Mouse (Mus musculus) hindbrain, embryonic 16.5 days (tissue): ENCODE results near the gene Sept4. TPM values are rescaled to one million over a fixed set of nuclear protein-coding genes. Genes with fewer than 3 reads are reported as not detected.

Experiments used
- ATAC-seq: fragments of 200-750 bp; cut with Nextera tagmentation; 2 replicates; pipeline ENCODE4 v1.8.0; 2017; ENCODE audit warnings: moderate TSS enrichment, moderate library complexity
- H3K27ac ChIP-seq: fragments of 300-500 bp; sonication (generic); 2 replicates; pipeline ENCODE4 v1.5.1; 2014; ENCODE audit warnings: low read depth, mild to moderate bottlenecking, control low read depth, low read length, moderate library complexity
- H3K27me3 ChIP-seq: fragments of 300-500 bp; sonication (generic); replicated peaks from 2 replicates; pipeline ENCODE4 v1.6.1; 2014; ENCODE audit warnings: low read length; ENCODE audit not compliant: control insufficient read depth, insufficient read depth
- H3K36me3 ChIP-seq: fragments of 300-500 bp; sonication (generic); 2 replicates; pipeline ENCODE4 v1.6.1; 2014; ENCODE audit warnings: mild to moderate bottlenecking, low read length, moderate library complexity, mixed read lengths; ENCODE audit not compliant: control insufficient read depth, insufficient read depth
- H3K4me1 ChIP-seq: fragments of 300-500 bp; sonication (generic); 2 replicates; pipeline ENCODE4 v1.6.1; 2014; ENCODE audit warnings: low read depth, low read length; ENCODE audit not compliant: control insufficient read depth, insufficient read depth
- H3K4me2 ChIP-seq: fragments of 300-500 bp; sonication (generic); 2 replicates; pipeline ENCODE4 v1.6.1; 2014; ENCODE audit warnings: mild to moderate bottlenecking, low read length, control low read depth, moderate library complexity
- H3K4me3 ChIP-seq: fragments of 300-500 bp; sonication (generic); 2 replicates; pipeline ENCODE4 v1.5.1; 2014; ENCODE audit warnings: mild to moderate bottlenecking, low read length, control low read depth, moderate library complexity
- H3K9ac ChIP-seq: fragments of 300-500 bp; sonication (generic); 2 replicates; pipeline ENCODE4 v1.6.1; 2014; ENCODE audit warnings: low read depth, mild to moderate bottlenecking, control low read depth, low read length, moderate library complexity
- H3K9me3 ChIP-seq: fragments of 300-500 bp; sonication (generic); 2 replicates; pipeline ENCODE4 v1.6.1; 2014; ENCODE audit warnings: mild to moderate bottlenecking, low read length, moderate library complexity; ENCODE audit not compliant: control insufficient read depth
- WGBS: fragments of 180-500 bp; shearing (Covaris S2); extraction: QIAGEN DNeasy Blood & Tissue Kit; methylation state at CpG from one replicate; pipeline ENCODE4 v1.1.7; 2014; 5-methylcytosine and 5-hydroxymethylcytosine counted together
- polyA plus RNA-seq: library from polyadenylated mRNA; unstranded; fragments of >200 nt; fragmentation: Nextera tagmentation; extraction: Ambion mirVana; gene quantifications from 2 replicates; pipeline ENCODE4 v1.2.1, GENCODE M21; 2015

The Sept4 gene
- polyA plus RNA-seq, 1 experiment from 2014 or later, result 47.7 TPM

- peak overlapping the region; percentile 56 for H3K4me3 ChIP-seq
- peak overlapping the region; percentile 77 for H3K9ac ChIP-seq
- H3K36me3 ChIP-seq, result no peaks in the 10 kb centered on the region
- no peak overlapping the region for H3K27ac ChIP-seq
- H3K9me3 ChIP-seq, result no peaks in the 10 kb centered on the region
- H3K27me3 ChIP-seq, result no peaks in the 10 kb centered on the region
- peak overlapping the region; percentile 79 for H3K4me2 ChIP-seq
- peaks cover 11% of the 10 kb centered on the region for H3K4me1 ChIP-seq
- ATAC-seq, result no peak
- WGBS, result 24% methylated on average over 6 of the region's 6 CpGs
Observed at GRCm38 (mm10) chr11:87577601-87578248, 9.0 kb downstream of the Sept4 start.

DNA sequence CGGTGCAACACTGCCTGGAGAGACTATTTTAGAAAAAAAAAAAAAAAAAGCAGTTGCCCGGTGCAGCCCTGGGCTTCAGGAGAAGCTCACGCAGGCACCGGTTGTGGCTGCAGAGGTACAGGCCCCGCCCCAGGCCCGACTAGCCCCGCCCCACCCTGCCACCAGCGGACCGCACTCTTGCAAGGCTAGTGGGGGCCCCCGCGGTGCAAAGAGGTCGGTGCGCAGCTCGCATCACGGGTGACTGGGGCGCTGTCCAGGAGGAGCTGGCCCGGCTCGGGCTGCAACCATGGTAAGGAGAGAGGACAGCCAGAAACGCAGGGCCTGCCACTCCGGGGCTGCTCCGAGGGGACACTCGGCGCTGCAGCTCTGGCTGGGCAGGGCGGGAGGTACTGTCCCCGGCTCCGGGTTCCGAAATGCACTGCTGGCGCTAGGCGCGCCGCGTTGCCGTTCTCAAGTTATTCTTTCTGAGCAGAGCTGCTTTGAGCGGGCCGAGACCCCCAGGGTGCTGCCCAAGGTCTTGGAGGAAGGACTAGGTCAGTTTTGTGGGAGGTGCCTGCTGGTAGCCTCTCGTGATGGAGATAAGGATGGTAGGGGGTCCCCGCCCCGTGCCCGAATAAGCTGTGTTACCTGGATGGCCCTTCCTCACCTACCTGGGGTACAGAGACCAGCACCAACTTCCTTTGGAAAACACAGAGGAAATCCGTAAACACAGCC, 9.7 kb downstream of the Sept4 start:
- peak overlapping the region; percentile 79 for H3K4me2 ChIP-seq
- no peaks in the 10 kb centered on the region for H3K9me3 ChIP-seq
- H3K36me3 ChIP-seq, result no peaks in the 10 kb centered on the region
- no peaks in the 10 kb centered on the region for H3K27me3 ChIP-seq
- H3K4me1 ChIP-seq, result peaks cover 11% of the 10 kb centered on the region
- H3K4me3 ChIP-seq, result peak overlapping the region; percentile 56
- under 1% methylated on average over 40 of the region's 40 CpGs for WGBS
- peak; percentile 80 for ATAC-seq
- H3K27ac ChIP-seq, result peak overlapping the region; percentile 66
- peak overlapping the region; percentile 77 for H3K9ac ChIP-seq

- Histone ChIP-seq H3K36me3 (no peaks in the 10 kb centered on the region), H3K4me3 (peak overlapping the region; percentile 56), H3K27ac (peak overlapping the region; percentile 66), H3K9me3 (no peaks in the 10 kb centered on the region), H3K27me3 (no peaks in the 10 kb centered on the region), H3K4me1 (peaks cover 11% of the 10 kb centered on the region), H3K9ac (peak overlapping the region; percentile 77), H3K4me2 (peak overlapping the region; percentile 79)
- peak; percentile 67 for ATAC-seq
- 13% methylated on average over 10 of the region's 10 CpGs for WGBS
Observed at GRCm38 (mm10) chr11:87578963-87579601, 10.4 kb downstream of the Sept4 start.

DNA sequence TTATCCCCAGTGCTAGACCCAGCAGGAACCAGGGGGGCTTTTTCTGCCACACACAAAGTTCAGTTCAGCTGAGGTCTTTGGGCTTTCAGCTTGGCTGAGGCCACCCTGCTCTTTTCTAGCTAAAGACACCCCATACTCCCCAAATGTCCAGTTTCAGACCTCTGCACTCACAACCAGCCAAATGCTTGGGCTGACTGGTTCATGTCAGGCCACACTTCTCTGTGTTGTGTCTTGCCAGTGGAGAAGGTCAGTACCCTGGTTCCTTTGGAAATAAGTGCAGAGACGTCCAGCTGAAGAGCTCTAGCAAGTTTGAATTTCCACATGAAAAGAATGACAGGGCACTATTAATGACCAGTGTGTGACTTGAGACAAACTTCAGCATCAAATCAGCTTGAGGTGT, 11.0 kb downstream of the Sept4 start:
- H3K36me3 ChIP-seq, result no peaks in the 10 kb centered on the region
- no peak overlapping the region for H3K9ac ChIP-seq
- WGBS, result 27% methylated on average over 1 of the region's 1 CpGs
- peaks cover 11% of the 10 kb centered on the region for H3K4me1 ChIP-seq
- H3K4me2 ChIP-seq, result no peak overlapping the region; the same call in 1 of the 2 replicates
- H3K4me3 ChIP-seq, result no peak overlapping the region
- ATAC-seq, result no peak
- H3K27me3 ChIP-seq, result no peaks in the 10 kb centered on the region
- H3K9me3 ChIP-seq, result no peaks in the 10 kb centered on the region
- H3K27ac ChIP-seq, result no peak overlapping the region

DNA sequence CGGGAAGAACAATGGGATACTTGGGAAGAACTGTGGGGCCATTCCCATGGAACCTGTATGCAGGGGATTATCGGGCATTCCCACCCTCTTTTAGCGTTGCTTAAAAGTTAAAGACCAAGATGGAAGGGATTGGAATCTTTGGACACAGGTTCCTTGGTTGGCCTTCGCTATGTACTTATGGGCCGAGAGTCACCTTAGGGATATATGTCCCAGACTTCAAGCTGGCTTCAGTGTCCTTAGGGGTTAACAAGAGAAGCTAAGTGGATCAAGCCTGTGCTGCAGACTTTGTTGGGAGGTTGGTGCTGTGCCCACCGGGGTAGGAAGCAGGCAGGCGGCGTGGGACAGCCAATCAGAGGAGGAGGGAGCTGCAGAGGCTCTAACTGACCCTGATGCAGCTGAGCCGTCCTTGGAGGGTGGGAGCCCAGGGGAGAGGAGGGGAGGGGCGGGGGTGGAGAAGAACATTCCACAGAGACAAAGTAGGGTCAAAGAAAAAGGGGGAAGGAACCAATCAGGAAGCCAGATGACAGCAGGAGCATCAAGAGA, 11.9 kb downstream of the Sept4 start:
- Histone ChIP-seq H3K27ac (no peak overlapping the region), H3K36me3 (no peaks in the 10 kb centered on the region), H3K27me3 (no peaks in the 10 kb centered on the region), H3K4me3 (no peak overlapping the region), H3K4me2 (no peak overlapping the region), H3K9ac (no peak overlapping the region), H3K9me3 (no peaks in the 10 kb centered on the region), H3K4me1 (peaks cover 11% of the 10 kb centered on the region)
- ATAC-seq, result no peak
- WGBS, result 48% methylated on average over 10 of the region's 10 CpGs

DNA sequence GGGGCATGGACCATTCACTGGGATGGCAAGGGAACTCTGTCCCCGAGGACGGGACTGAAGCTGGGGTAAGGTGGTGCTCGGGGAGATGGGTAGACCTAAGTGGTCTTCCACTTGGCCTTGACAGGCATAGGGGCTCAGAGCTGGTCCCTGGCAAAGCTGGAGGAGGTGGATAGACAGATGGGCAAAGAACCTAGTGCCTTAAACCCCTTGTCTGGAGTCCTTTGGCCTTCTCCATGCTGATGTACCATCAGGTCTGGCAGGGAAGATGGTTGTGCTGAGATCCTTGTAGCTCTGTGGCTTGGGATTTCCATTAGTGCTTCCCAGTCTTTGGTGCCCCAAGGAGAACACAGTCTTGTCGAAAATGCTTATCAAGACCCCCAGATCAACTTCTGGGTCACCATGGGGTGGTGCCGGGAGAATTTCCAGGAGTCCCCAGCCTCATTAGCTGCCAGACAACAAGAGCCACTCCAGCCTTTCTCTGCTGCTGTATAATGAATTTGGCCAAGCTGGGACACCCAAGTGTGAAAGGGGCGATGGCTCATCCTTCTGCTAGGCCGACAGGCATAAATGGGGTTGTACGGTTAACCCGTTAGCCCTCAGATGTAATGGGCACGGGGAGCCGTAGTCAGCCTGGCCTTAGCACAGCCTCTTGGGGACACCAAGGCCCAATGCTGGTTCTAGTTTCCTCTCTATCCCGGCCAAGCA, 12.6 kb downstream of the Sept4 start:
- no peak overlapping the region for H3K4me2 ChIP-seq

DNA sequence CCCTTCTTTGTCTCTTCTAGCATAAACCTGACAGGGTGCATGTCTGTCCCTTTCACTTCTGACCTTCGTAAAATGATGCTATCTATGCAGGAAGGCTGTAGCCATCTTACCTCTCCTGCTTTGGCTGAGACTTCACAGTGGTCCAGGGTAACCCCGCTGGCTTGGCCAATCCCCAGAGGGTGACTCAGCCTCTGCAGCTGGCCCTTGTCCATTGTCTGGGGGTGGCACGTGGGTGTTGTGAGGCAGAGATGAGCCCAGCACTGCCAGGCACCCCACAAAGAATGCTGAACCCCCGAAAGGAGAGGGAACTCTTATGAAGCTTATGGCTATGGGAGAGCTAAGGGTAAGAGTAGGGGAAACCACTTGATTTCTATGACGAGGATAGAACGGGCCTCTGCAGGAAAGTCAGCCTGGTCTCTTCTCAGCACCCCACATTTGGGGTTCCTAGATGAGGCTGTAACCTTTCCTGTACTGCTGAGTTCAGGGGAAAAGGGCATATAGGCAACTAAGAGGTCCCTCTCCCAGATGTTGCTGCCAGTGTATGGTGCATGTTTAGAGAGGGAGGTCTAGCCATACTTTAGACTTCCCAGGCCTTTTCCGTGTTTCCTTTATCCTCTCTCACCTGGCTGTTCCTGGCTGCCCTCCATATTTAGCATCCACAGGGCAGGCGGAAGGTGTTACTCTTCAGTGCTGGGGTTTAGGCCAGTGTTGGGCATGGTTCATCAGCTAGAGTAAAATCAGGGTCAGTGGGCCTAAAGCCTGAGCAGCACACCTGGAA, 13.4 kb downstream of the Sept4 start:
- Histone ChIP-seq H3K4me3 (no peak overlapping the region), H3K4me2 (no peak overlapping the region), H3K27ac (no peak overlapping the region), H3K9ac (no peak overlapping the region), H3K27me3 (no peaks in the 10 kb centered on the region), H3K4me1 (peaks cover 11% of the 10 kb centered on the region), H3K36me3 (no peaks in the 10 kb centered on the region), H3K9me3 (no peaks in the 10 kb centered on the region)
- no peak for ATAC-seq
- WGBS, result 83% methylated on average over 8 of the region's 8 CpGs

More for the DNA sequence above, 12.6 kb downstream of the Sept4 start:
- ATAC-seq, result no peak
- 89% methylated on average over 12 of the region's 12 CpGs for WGBS
- Histone ChIP-seq H3K4me3 (no peak overlapping the region), H3K27ac (no peak overlapping the region), H3K27me3 (no peaks in the 10 kb centered on the region), H3K9me3 (no peaks in the 10 kb centered on the region), H3K36me3 (no peaks in the 10 kb centered on the region), H3K4me1 (peaks cover 11% of the 10 kb centered on the region), H3K9ac (no peak overlapping the region)

GRCm38 (mm10) chr11:87583291-87584034, 14.8 kb downstream of the Sept4 start:
- no peaks in the 10 kb centered on the region for H3K9me3 ChIP-seq
- WGBS, result 85% methylated on average over 6 of the region's 6 CpGs
- no peak for ATAC-seq

More at GRCm38 (mm10) chr11:87583291-87584034, 14.8 kb downstream of the Sept4 start:
- Histone ChIP-seq H3K4me3 (no peak overlapping the region), H3K4me1 (peaks cover 5% of the 10 kb centered on the region), H3K4me2 (no peak overlapping the region), H3K27me3 (no peaks in the 10 kb centered on the region), H3K36me3 (no peaks in the 10 kb centered on the region), H3K9ac (no peak overlapping the region), H3K27ac (no peak overlapping the region)
